Mouse (Mus musculus) frontal cortex, adult (tissue): ENCODE data around the gene Klhl22.

ENCODE experiments used
- ATAC-seq: cut with Nextera tagmentation; 2 replicates; pipeline ENCODE4 v1.9.2; 2017; ENCODE audit warnings: mild to moderate bottlenecking, moderate library complexity, mixed read lengths; ENCODE audit not compliant: low TSS enrichment

Gene Klhl22

DNA sequence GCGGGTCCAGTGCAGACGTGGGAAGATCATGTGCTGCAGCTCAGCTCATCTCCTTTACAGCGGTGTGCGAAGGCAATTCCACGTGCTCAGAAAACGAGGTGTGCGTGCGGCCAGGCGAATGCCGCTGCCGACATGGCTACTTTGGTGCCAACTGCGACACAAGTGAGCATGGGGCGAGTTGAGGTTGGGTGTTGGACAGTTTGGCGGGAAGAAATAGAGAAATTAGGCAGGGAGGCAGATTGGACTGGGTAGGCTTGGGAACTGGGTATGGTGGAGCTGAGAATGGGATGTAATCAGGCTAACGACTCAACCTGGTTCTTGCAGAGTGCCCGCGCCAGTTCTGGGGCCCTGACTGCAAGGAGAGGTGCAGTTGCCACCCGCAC lies 43.0 kb downstream of the Klhl22 start:
- ATAC-seq, result no peak

DNA sequence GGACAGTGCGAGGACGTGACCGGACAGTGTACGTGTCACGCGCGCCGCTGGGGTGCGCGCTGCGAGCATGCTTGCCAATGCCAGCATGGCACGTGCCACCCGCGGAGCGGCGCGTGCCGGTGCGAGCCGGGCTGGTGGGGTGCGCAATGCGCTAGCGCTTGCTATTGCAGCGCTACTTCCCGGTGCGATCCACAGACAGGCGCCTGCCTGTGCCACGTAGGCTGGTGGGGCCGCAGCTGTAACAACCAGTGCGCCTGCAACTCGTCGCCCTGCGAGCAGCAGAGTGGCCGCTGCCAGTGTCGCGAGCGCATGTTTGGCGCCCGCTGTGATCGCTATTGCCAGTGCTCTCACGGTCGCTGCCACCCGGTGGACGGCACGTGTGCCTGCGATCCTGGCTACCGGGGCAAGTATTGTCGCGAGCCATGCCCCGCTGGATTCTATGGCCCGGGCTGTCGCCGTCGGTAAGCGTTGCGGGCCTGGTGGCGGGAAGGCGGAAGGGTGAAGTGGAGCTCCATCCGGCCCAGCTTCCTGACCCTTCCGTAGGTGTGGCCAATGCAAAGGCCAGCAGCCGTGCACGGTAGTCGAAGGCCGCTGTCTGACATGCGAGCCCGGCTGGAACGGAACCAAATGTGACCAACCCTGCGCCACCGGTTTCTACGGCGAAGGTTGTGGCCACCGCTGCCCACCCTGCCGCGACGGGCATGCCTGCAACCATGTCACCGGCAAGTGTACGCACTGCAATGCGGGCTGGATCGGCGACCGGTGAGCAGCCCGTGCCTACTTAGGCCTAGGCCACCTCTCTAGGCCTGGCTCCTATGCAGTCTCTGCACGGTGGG lies 43.6 kb downstream of the Klhl22 start:
- peak; percentile 17; the same call in 1 of the 2 replicates for ATAC-seq

DNA sequence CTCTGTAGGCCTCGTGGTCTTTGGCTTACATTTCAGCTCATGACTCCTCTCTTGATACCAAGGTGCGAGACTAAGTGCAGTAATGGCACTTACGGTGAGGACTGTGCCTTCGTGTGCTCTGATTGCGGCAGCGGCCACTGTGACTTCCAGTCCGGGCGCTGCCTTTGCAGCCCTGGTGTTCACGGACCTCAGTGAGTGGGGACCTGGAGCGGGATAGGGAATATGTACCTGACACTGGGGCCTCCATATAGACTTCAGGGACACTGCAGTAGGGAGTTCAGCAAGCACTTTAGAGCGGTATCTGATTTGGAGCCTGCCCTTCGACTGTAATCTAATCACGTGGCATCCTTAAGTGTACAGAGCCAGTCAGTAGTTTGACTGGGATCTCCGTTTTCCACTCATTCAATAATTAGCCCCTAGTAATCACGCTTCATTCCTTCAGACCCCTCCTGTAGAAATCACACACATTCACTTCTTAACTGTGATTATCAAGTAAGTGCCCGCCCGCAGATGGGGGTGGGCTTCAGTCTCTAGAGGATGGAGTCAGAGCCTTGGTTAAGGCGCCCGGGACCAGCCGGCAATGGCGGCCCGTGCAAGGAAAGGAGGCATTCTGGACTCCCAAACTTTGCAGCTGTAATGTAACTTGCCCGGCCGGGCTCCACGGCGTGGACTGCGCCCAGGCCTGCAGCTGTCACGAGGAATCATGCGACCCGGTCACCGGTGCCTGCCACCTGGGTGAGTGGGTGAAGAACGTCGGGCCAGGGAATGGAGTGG lies 44.4 kb downstream of the Klhl22 start:
- no peak for ATAC-seq

DNA sequence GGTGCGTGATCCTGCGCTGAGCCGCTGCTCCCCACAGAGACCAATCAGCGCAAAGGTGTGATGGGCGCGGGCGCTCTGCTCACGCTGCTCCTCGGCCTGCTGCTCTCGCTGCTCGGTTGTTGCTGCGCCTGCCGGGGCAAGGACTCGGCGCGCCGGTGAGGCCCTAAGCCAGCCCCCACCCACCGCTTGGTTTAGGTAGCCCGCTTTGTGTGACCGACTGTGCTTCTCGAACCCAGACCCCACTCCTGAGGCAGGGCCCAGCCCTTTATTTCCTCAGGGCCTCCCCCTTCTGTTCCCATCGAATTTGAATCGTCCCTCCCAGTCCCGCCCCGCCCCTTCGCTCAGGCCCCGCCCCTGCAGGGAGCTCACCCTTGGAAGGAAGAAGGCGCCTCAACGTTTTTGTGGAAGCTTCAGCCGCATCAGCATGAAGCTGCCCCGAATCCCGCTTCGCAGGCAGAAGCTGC lies 45.1 kb downstream of the Klhl22 start:
- no peak for ATAC-seq

DNA sequence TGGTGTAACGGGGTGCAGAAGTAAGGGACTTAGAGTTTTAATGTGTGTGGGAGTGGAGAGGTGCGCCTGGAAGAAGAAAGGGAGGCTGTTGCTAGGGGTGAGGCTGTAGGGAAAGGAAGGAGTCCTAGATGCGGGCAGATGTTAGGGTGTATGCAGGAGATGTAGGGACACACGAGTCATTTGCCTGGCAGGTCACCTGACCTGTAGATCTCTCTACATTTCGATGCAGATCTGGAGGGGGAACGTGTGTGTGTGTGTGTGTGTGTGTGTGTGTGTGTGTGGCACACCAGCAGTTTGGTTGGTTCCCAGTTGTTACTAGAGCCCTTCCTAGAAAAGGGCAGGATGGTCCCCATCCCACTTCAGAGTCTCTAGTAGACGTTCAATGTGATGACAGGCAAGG lies 45.6 kb downstream of the Klhl22 start:
- no peak for ATAC-seq

DNA sequence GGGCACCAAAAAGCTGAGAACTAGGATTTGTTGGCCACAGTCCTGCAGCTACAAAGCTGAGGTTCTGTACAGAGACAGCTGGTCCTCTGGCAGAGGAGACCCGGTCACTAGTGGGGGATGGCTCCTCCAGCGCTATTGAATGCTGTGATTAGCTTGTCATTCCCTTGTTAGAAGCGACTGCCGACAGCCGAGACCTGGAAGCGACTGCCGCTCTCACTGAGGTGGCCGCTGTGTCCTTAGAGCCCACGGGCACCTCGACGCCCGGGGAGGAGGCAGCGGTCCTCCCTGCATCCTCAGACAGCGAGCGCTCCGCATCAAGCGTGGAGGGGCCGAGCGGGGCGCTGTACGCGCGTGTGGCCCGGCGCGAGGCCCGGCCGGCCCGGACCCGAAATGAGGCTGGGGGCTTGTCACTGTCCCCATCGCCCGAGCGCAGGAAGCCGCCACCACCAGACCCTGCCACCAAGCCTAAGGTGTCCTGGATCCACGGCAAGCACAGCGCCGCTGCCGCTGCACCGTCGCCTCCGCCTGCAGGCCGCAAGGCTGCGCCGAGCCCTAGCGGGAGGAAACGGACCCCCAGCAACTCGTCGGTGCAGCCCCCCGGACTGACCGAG lies 47.3 kb downstream of the Klhl22 start:
- ATAC-seq, result no peak

DNA sequence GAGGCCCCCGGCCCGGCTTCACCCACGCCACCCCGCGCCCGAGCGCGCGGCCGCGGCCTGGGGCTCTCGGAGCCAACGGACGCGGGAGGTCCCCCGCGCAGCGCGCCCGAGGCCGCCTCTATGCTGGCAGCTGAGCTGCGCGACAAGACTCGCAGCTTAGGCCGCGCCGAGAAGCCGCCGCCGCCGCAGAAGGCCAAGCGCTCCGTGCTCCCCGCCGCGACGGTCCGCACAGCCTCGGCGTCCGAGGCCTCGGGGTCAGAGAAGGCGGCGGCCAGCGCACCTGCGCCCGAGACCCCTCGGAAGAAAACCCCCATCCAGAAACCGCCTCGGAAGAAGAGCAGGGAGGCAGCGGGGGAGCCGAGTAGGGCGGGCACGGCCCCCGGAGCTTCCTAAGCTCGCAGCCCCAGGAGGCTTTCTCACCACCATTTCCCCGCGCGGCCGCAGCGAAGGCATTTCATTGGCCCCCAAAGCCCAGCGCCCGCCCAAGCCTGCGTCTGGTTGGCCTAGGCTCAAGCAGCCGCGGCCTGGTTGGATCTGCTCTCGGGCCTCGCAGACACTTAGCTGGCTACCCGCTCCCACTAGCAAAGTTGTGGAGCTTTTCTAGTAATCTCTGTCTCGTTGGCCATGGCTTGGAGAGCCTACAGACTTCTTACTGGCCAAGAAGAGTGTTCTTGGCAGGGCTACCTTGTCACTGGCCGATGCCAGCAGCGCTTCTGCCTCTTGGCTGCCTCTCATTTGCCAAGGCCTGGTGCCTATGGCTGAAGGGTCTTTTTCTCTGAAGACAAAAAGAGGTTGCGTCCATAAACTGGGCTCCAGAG lies 48.0 kb downstream of the Klhl22 start:
- ATAC-seq, result peak; percentile 88

DNA sequence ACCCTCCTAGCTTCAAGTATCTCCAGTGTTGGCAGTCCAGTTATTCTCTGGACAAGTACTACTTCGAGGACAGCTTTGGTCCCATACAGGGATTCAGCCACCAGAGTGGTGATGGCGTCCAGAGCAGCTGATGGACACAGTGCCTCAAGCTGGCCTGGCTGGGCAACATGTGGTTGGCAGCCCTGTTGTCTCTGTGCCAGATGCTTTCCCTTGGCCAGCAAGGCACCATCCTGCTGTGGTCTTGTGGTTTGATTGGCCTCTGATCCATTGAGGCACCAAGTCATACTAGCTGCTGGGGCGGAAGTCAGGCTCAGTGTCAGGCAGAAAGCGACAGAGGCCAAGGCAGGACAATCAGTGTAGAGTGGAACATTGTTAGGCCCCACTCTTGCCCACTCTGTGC lies 49.7 kb downstream of the Klhl22 start:
- no peak for ATAC-seq

DNA sequence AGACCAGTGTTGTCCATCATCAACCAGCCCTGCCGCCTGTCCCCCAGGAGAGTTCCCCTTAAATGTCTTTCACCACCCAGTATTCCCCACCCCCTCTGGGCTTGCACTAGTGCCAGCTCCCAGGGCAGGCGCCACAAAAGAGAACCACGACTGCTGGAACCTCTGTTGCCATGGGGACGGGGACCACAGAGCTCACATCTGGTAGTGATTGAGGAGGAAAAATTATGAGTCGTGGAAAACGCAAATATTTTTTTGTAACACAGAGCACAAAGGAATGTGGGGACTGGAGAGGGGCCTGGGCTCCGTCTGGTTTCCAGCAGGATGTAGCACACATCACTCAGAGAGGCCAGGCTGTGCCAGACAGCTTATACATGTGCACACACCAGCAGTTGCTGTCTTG lies 50.3 kb downstream of the Klhl22 start:
- no peak for ATAC-seq

DNA sequence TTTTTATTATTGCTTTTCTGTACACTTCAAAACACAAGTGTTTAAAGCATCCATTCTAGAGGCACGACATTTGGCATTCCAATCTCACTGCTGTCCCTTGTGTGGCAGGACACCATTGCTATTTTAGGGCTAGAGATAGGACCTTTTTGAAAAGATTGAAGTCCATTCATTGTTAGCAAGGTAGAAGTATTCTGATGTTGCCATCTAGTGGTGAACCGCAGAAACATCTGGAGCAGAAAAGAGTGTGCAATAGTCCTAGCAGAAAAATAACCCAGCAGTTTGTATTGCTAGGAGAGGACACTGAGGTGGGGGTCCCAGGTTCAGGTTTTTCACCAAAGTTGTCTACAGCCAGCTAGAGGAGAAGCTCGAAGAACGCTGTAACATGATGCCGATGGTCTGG lies 52.7 kb downstream of the Klhl22 start:
- no peak for ATAC-seq

DNA sequence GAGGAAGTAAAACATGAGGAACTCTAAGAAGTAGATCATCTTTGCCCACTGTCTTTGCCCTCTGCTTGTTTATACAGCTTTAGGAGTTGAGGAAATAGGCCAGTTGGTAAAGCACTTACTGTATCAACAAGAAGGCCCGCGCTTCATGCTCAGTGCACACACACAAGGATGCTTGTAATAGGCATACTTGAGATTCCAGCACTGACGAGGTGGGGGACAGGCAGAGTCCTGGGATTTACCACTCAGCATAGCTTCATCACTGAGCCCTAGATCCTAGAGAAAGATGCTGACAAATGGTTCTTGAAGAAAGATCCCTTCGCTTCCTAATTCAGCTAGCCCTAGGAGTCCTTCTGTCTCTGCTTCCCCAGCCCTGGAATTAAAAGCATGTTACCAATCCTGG lies 53.8 kb downstream of the Klhl22 start:
- no peak for ATAC-seq

DNA sequence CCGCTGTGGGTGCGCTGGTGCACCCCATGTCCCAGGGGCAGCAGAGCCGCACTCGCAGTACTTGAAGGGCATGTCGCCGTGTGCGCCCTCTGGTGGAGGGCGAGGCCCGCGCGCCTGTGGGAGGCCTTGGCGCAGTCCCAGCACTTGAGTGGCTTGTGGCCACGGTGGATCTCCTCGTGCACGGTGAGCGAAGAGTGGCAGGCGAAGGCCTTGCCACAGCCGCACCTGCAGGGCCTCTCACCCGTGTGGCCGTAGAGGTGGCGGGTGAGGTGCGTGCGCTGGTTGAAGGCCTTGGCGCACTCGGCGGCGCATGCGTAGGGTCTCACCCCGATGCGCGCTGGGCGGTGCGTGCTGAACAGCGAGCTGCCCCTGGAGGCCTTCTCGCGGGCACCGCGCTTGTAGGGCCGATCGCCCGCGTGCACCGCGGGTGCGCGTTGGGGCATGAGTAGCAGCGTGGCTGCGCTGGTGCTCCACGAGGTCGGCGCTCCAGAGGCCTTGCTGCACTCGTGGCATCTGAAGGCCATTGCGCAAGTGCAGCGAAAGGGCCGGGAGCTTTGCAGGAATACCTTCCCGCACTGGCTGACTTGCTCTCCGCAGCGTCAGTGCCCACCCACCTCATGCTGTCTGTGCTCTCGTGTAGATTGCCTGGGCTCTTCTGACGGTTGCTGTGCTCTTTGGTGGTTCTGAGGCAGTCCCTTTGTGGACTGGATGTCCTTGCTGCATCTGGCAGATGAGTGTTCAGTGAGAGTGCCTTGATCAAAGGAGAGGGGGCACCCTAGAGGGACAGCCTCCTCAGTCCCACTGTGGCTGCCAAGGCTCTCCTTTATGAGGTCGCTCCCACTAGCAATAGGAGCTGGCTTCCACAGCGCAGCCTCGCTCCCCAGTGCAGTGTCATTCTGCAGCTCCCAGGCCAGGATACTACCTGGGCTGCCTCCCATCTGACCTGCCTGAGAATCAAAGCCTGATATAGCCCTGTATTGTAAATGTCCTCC lies 56.3 kb downstream of the Klhl22 start:
- peak; percentile 66 for ATAC-seq

DNA sequence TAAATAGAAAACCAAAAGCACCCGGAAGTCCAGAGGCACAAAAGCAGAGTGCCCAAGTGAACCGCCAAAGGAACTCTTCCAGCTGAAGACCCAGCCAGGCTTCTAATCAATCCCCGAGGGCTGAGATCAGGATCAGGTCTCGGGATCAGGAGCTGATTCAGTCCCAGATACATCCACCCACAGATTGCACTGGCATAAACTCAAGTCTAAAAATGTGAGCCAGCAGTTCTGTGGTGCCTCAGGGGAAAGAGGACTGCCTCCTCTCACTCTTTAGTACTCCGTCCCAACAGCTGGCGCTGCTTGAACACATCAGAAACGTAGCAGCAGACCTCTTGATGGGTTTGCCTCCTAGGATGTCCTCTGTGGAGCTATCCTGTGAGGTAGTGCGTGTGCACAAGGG lies 57.1 kb downstream of the Klhl22 start:
- no peak for ATAC-seq

DNA sequence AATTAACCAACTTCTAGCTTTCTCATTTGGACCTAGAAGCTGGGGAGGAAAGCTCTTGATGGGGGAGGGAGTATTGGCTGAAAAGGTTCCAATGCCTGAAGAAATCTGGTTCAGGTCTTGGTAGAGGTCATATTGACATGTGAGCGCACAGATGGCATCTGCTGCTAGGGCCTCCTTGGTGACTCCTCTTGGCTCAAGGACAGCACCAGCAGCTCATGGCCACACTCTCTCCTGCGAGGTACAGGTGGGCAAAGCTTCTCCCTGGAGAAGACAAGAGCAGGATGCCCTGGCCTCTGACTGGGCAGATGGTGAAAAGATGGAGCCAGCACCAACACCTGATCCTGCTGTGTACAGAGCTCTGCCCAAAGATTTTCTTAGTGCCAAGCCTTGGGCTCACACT lies 67.1 kb downstream of the Klhl22 start:
- ATAC-seq, result no peak

DNA sequence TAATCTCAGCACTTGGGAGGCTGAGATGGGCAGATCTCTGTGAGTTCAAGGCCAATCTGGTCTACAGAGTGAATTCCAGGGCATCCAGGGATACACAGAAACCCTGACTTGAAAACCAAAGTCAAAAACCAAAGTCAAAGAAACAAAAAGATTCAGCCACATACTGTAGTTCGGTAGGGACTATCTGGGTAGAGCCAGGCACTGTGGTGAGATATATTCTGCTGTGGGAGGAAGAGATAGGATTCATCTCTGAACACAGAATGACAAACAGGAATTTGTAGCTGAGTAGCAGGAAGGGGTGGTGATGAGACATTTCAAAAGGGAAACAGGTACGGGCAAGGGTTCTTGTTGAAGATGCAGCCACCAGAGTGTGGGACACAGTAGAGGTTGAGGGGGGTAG lies 68.8 kb downstream of the Klhl22 start:
- ATAC-seq, result no peak

DNA sequence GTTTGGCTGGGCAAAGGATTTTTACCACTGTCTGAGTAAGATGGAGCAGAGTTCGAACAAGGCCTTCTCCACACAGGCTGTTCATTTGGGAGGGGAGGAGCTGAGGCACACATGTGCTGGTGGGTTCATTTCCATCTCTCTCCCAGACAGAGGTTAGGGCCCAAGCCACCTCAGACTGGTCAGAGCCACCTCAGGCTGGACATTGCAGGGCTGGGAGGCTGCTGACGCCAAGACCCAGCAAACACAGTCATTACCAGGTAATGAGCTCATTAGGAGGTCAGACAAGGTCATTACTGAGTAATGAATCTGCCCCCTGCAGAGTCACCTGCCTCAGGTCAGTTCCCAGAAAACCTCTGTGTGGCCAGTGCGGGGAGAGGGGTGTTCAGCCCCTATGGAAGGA lies 69.4 kb downstream of the Klhl22 start:
- no peak for ATAC-seq

DNA sequence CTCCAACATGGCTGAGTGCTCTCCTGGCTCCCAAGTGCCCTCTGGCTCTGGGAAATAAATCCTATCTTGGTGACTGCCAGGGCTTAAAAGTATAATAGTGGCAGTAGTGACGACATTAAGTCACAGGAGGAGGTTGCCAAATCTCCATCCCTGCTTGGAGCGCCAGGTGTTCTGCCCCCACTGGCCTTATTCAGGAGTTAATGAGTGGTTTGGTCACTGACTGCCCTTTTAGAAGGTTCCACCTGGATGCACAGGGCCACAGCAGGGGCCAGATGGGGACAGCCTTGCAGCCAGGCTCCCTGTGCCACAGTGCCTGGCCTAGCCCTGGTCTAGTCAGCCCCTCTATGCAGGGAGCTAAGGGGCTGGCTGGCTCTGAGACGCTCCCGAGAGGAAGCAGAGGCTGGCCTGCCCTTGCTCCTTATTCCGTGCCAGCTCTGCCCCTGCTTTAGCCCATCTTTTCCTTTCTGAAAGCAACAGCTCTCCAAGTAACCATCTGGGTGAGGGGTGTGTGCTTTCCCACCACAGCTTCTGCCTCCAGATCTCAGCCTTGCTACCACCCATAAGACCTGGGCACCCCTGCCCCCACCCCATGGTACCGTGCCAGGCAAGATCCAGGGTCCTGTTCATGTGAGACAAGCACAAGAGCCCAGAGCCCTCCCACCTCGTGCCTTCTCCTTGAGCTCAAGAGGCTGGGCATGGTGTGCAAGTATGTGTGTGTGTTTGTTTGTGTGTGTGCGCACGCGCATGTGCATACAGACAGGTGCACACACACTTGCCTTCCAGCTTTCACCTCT lies 71.2 kb downstream of the Klhl22 start:
- no peak for ATAC-seq

DNA sequence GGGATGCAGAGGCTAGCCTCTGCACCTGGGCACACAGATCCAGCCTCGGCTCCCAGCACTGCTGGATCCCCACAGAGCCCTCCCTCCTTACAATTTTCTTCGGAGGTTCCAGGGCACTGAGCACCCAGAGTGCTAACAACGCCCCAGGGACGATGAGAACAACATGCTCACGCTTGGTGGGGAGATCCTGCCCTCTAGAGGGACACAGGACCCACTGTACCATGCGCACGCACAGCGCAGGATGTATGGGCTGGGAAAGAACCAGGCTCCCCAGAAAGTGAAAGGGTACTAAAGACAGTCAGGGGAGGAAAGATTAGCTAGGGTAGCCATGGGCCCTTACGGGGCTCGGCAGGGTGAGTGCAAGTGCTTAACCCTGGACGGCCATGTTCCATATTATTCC lies 72.4 kb downstream of the Klhl22 start:
- ATAC-seq, result no peak

DNA sequence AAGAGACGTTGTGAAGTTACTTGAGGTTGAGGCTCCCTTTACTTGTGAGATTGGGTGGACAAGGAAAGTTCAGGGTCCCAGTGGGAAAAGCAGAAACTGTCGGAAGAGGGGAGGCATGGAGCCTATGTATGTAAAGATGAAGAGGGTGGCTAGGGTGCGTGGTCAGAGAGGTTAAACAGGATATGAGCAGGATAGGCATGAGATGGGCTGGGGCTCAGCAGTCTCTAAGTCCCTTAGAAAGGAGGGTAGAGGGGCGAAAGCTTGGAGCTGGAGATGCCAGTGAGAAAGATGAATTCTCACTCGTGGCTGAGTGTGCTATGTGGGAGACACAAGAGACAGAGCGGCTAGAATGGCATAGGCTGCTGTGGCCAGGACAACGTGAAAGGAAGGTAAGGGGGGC lies 73.4 kb downstream of the Klhl22 start, which contains the start of gene B830017H08Rik:
B830017H08Rik (plus strand) TSS at position 301 of the 400 bp plus-strand sequence.
- ATAC-seq, result peak; percentile 2; the same call in 1 of the 2 replicates

DNA sequence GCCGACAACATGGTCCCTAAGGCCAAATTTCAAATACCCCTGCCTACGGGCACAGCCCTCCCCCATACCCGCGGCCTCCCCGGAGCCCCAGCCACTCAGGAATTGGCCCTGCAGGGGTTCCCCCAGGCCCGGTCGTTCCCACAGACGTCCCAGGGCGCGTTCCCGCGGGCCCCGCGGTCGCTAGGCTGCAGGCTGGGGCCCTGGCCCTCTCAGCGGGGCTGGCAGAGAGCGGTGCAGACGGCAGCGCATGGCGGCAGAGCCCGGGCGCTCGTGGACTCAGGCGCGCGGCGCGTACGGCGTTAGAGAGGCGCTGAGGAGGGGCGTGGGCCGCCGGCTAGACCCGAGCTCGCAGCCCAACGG lies 73.9 kb downstream of the Klhl22 start:
- ATAC-seq, result peak; percentile 50
